Mouse (Mus musculus) neural tube, embryonic 10.5 days (tissue): ENCODE measurements around the gene Ccdc86.

ENCODE experiments used
- DNase-seq: peaks from one replicate; pipeline ENCODE4 v3.0.0-alpha.2; 2017; ENCODE audit warnings: low spot score; ENCODE audit errors: extremely low spot score

Ccdc86 gene

GRCm38 (mm10) chr19:10949112-10949511, at the start of gene Ccdc86:
Gene Ccdc86, minus strand, starts transcription at chr19:10949266.
- DNase-seq: peak; percentile 96

- no peak for DNase-seq
Observed at GRCm38 (mm10) chr19:10993150-10993549, 44.1 kb upstream of the Ccdc86 start, which contains the start of gene Ms4a15. Gene Ms4a15, minus strand, starts transcription at chr19:10993250.

GRCm38 (mm10) chr19:10991911-10992310, 42.8 kb upstream of the Ccdc86 start:
- no peak for DNase-seq

- DNase-seq: no peak
Observed at GRCm38 (mm10) chr19:10990751-10991150, 41.7 kb upstream of the Ccdc86 start.

- no peak for DNase-seq
Observed at GRCm38 (mm10) chr19:10988563-10988962, 39.5 kb upstream of the Ccdc86 start.

GRCm38 (mm10) chr19:10985889-10986288, 36.8 kb upstream of the Ccdc86 start:
- DNase-seq: no peak

- DNase-seq: no peak
Observed at GRCm38 (mm10) chr19:10984551-10984950, 35.5 kb upstream of the Ccdc86 start.

- peak; percentile 26 for DNase-seq
Observed at GRCm38 (mm10) chr19:10983146-10983545, 34.1 kb upstream of the Ccdc86 start.

- no peak for DNase-seq
Observed at GRCm38 (mm10) chr19:10980210-10980609, 31.1 kb upstream of the Ccdc86 start.

- DNase-seq: peak; percentile 71
Observed at GRCm38 (mm10) chr19:10979184-10980168, 30.4 kb upstream of the Ccdc86 start.

GRCm38 (mm10) chr19:10976318-10976717, 27.3 kb upstream of the Ccdc86 start:
- no peak for DNase-seq

- DNase-seq: no peak
Observed at GRCm38 (mm10) chr19:10975187-10975586, 26.1 kb upstream of the Ccdc86 start.

GRCm38 (mm10) chr19:10974238-10974865, 25.3 kb upstream of the Ccdc86 start, which contains the start of gene Ms4a10:
Gene Ms4a10, minus strand, starts transcription at chr19:10974670.
- no peak for DNase-seq

GRCm38 (mm10) chr19:10973187-10973586, 24.1 kb upstream of the Ccdc86 start:
- DNase-seq: peak; percentile 22

GRCm38 (mm10) chr19:10972660-10973059, 23.6 kb upstream of the Ccdc86 start:
- no peak for DNase-seq

GRCm38 (mm10) chr19:10970457-10970856, 21.4 kb upstream of the Ccdc86 start:
- no peak for DNase-seq

- no peak for DNase-seq
Observed at GRCm38 (mm10) chr19:10968578-10968977, 19.5 kb upstream of the Ccdc86 start.

GRCm38 (mm10) chr19:10965721-10966120, 16.7 kb upstream of the Ccdc86 start:
- DNase-seq: no peak

GRCm38 (mm10) chr19:10959978-10960346, 10.9 kb upstream of the Ccdc86 start:
- no peak for DNase-seq

- peak; percentile 35 for DNase-seq
Observed at GRCm38 (mm10) chr19:10959085-10959977, 10.3 kb upstream of the Ccdc86 start.
